28 mouse cellular contexts compared by ENCODE assay signal in genomic region chr5:111491485-111491884, GRCm38 (mm10).
DNase-seq lines count a peak whose midpoint lies in the region; ATAC-seq and TF ChIP-seq lines count a peak whose summit lies in the region.
"Had no signal": no experiment of that assay in that cellular context is flagged by ENCODE, and none has a peak within 500 bp of the region (broad histone marks: within the 10 kb centered on the region; RNA-seq: fewer than 3 reads in every experiment).

No protein-coding gene starts in this region.

- 0 out of 2 replicates have a peak, but pooled peaks have one; percentile 7 for ATAC-seq in heart, embryonic 13.5 days (ENCODE audit: extremely low read depth, insufficient number of reproducible peaks, low FRiP score, low TSS enrichment)
- ATAC-seq in intestine, embryonic 16.5 days = no peak
- no peak for ATAC-seq in cerebellum, adult (ENCODE audit: insufficient number of reproducible peaks, low FRiP score, low TSS enrichment)
- ATAC-seq: forebrain, embryonic 13.5 days; hindbrain, embryonic 16.5 days; liver, embryonic 12.5 days; Patski had no signal

- H3K9ac ChIP-seq in heart, adult 2 months (ENCODE audit: low read depth, low read length) = peak overlapping the region; percentile 15
- peak overlapping the region; percentile 68 for H3K9ac ChIP-seq in heart, embryonic 13.5 days
- no peak overlapping the region for H3K9ac ChIP-seq in intestine, embryonic 16.5 days (ENCODE audit: low read depth, low read length)
- H3K9ac ChIP-seq: forebrain, embryonic 13.5 days; kidney, embryonic 15.5 days; limb, embryonic 12.5 days; liver, embryonic 12.5 days; lung, embryonic 14.5 days; neural tube, embryonic 12.5 days had no signal

- no peaks in the 10 kb centered on the region for H3K36me3 ChIP-seq in heart, adult 2 months (ENCODE audit: control insufficient read depth, insufficient read depth, low read length)
- no peaks in the 10 kb centered on the region for H3K36me3 ChIP-seq in heart, embryonic 13.5 days
- no peaks in the 10 kb centered on the region for H3K36me3 ChIP-seq in intestine, embryonic 16.5 days (ENCODE audit: control insufficient read depth, insufficient read depth, low read length)
- H3K36me3 ChIP-seq: G1E; kidney, embryonic 15.5 days; limb, embryonic 12.5 days; liver, embryonic 12.5 days; neural tube, embryonic 12.5 days had no signal

- peak; percentile 53 for TF ChIP-seq POLR2A in heart, adult 2 months (IDR thresholded peaks at IDR 0.05; ENCODE audit: insufficient read depth, low read depth, low read length)

- DNase-seq in heart, adult 11 months = peak; percentile 95
- DNase-seq in heart, adult 2 months = peak; percentile 35 to 36
- DNase-seq in heart, postnatal 14 days = peak; percentile 22 to 42
- DNase-seq in adrenal gland, postnatal 25 days = no peak
- DNase-seq: B cell, adult 2 months; cerebellum, adult 11-12 months; cerebellum, postnatal 25 days; gastrocnemius, postnatal 14 days; kidney, adult 11 months; kidney, postnatal 36 days; lung, embryonic 14.5 days; lung, postnatal 36 days; midbrain, embryonic 14.5 days; retina, postnatal 1 day; right cerebral cortex, postnatal 25 days had no signal

- no peak for TF ChIP-seq CTCF in heart, adult 2 months (IDR thresholded peaks at IDR 0.05)

- H3K4me1 ChIP-seq in heart, adult 2 months (ENCODE audit: control insufficient read depth, insufficient read depth, low read length) = no peaks in the 10 kb centered on the region; the same call in 1 of the 2 replicates
- peaks cover 31% of the 10 kb centered on the region for H3K4me1 ChIP-seq in heart, embryonic 13.5 days
- no peaks in the 10 kb centered on the region for H3K4me1 ChIP-seq in intestine, embryonic 16.5 days (ENCODE audit: control insufficient read depth, insufficient read depth, low read length)
- H3K4me1 ChIP-seq: forebrain, embryonic 13.5 days; kidney, embryonic 15.5 days; megakaryocyte, embryonic 14.5 days had no signal

- H3K79me2 ChIP-seq in heart, adult 2 months (replicated peaks; ENCODE audit: control insufficient read depth, insufficient read depth, low read length) = no peaks in the 10 kb centered on the region

- H3K4me2 ChIP-seq in heart, embryonic 13.5 days = peak overlapping the region; percentile 60
- no peak overlapping the region for H3K4me2 ChIP-seq in intestine, embryonic 16.5 days (ENCODE audit: low read depth, low read length)
- H3K4me2 ChIP-seq: forebrain, embryonic 13.5 days; kidney, embryonic 15.5 days; limb, embryonic 12.5 days; liver, embryonic 12.5 days; lung, embryonic 14.5 days; neural tube, embryonic 12.5 days had no signal

- intact Hi-C loops in heart, adult 2 months (cut with DNase I) = loop anchor here (2.0 kb wide), 2 partner anchors 19 to 75 kb away; partner anchors contain the start of gene Mn1
- intact Hi-C loops in heart, postnatal 14 days (cut with DNase I) = loop anchor here (5.0 kb wide), 1 partner anchor 131 kb away; no protein-coding TSS in a partner anchor

- TF ChIP-seq EP300 in heart, adult 2 months (IDR thresholded peaks at IDR 0.05; ENCODE audit: insufficient read depth, low read depth, low read length) = no peak

- no peaks in the 10 kb centered on the region for H3K27me3 ChIP-seq in heart, adult 2 months (ENCODE audit: control insufficient read depth, insufficient read depth, low read length)
- 0 out of 2 replicates have a peak, but pooled peaks cover 4% of the 10 kb centered on the region for H3K27me3 ChIP-seq in heart, embryonic 13.5 days (replicated peaks)
- no peaks in the 10 kb centered on the region for H3K27me3 ChIP-seq in intestine, embryonic 16.5 days (replicated peaks; ENCODE audit: control insufficient read depth, insufficient read depth, low read length)
- H3K27me3 ChIP-seq: CH12.LX; forebrain, embryonic 13.5 days; limb, embryonic 12.5 days had no signal

- H3K9me3 ChIP-seq in heart, embryonic 13.5 days = no peaks in the 10 kb centered on the region
- H3K9me3 ChIP-seq in intestine, embryonic 16.5 days (ENCODE audit: control insufficient read depth, low read length) = no peaks in the 10 kb centered on the region
- H3K9me3 ChIP-seq: forebrain, embryonic 13.5 days; kidney, embryonic 15.5 days; limb, embryonic 12.5 days; liver, embryonic 12.5 days; megakaryocyte, embryonic 14.5 days; neural tube, embryonic 12.5 days had no signal

- peak overlapping the region; percentile 90 for H3K27ac ChIP-seq in heart, adult 2 months
- H3K27ac ChIP-seq in heart, embryonic 13.5 days (replicated peaks) = peak overlapping the region; percentile 95
- no peak overlapping the region for H3K27ac ChIP-seq in intestine, embryonic 16.5 days (ENCODE audit: low read length)
- H3K27ac ChIP-seq: forebrain, embryonic 13.5 days; kidney, embryonic 15.5 days; limb, embryonic 12.5 days; liver, embryonic 12.5 days; neural tube, embryonic 12.5 days had no signal

- 48% methylated on average over 1 of the region's 1 CpGs for WGBS in heart, adult 2 months
- 39% methylated on average over 1 of the region's 1 CpGs for WGBS in heart, embryonic 13.5 days
- WGBS in intestine, embryonic 16.5 days = 82% methylated on average over 1 of the region's 1 CpGs

- H3K4me3 ChIP-seq in heart, adult 2 months = no peak overlapping the region
- H3K4me3 ChIP-seq in heart, embryonic 13.5 days = peak overlapping the region; percentile 30
- no peak overlapping the region for H3K4me3 ChIP-seq in intestine, embryonic 16.5 days (ENCODE audit: low read length)
- H3K4me3 ChIP-seq: forebrain, embryonic 13.5 days; kidney, embryonic 15.5 days; limb, embryonic 12.5 days; liver, embryonic 12.5 days; megakaryocyte, embryonic 14.5 days; neural tube, embryonic 12.5 days had no signal
